Mouse (Mus musculus) MEL (cell line): ENCODE measurements around the gene Vdr. TPM values are rescaled to one million over a fixed set of nuclear protein-coding genes. Genes with fewer than 3 reads are reported as not detected.

Source experiments
- DNase-seq: peaks from one replicate; pipeline ENCODE4 v3.0.0; 2011; ENCODE audit warnings: low read depth, low spot score
- H3K27ac ChIP-seq: 2 replicates; pipeline ENCODE4 v1.5.1; 2012; ENCODE audit warnings: low read depth, mild to moderate bottlenecking, control low read depth, low read length, moderate library complexity; ENCODE audit not compliant: control insufficient read depth
- H3K27me3 ChIP-seq, 2 experiments: fragments of 150-350 bp in 1 of 2; sonication (generic) in 1 of 2; 2 replicates each; pipeline ENCODE4 v1.6.1; 2012; ENCODE audit warnings: low read length in 2 of 2, mild to moderate bottlenecking in 2 of 2, improper control_type of control experiment in 1 of 2, moderate library complexity in 1 of 2; ENCODE audit not compliant: insufficient read depth in 2 of 2, control insufficient read depth in 1 of 2
- H3K36me3 ChIP-seq, 2 experiments: 2 replicates each; pipeline ENCODE4 v1.6.1; 2012 to 2014; ENCODE audit warnings: low read length in 2 of 2, improper control_type of control experiment in 1 of 2, inconsistent platforms in 1 of 2, mild to moderate bottlenecking in 1 of 2; ENCODE audit not compliant: insufficient read depth in 2 of 2, control insufficient read depth in 1 of 2
- H3K4me1 ChIP-seq, 2 experiments: fragments of 150-350 bp in 1 of 2; sonication (generic) in 1 of 2; 2 replicates each; pipeline ENCODE4 v1.6.1; 2012; ENCODE audit warnings: low read length in 2 of 2, improper control_type of control experiment in 1 of 2, mild to moderate bottlenecking in 1 of 2; ENCODE audit not compliant: insufficient read depth in 2 of 2, control insufficient read depth in 1 of 2
- H3K4me3 ChIP-seq, 2 experiments: fragments of 150-350 bp in 1 of 2; sonication (generic) in 1 of 2; 2 replicates each; pipeline ENCODE4 v1.5.1; 2012; ENCODE audit warnings: low read depth in 2 of 2, low read length in 2 of 2, mild to moderate bottlenecking in 2 of 2, moderate library complexity in 2 of 2, control low read depth in 1 of 2, improper control_type of control experiment in 1 of 2; ENCODE audit not compliant: control insufficient read depth in 1 of 2, insufficient read depth in 1 of 2
- H3K79me2 ChIP-seq: 2 replicates; pipeline ENCODE4 v1.6.1; 2012; ENCODE audit warnings: mild to moderate bottlenecking, low read length, moderate library complexity; ENCODE audit not compliant: control insufficient read depth, poor library complexity, insufficient read depth
- H3K9ac ChIP-seq: 2 replicates; pipeline ENCODE4 v1.6.1; 2012; ENCODE audit warnings: low read depth, mild to moderate bottlenecking, control low read depth, low read length, moderate library complexity; ENCODE audit not compliant: control insufficient read depth, poor library complexity, severe bottlenecking
- H3K9me3 ChIP-seq: fragments of 150-350 bp; sonication (generic); replicated peaks from 2 replicates; pipeline ENCODE4 v1.6.1; 2012; ENCODE audit warnings: mild to moderate bottlenecking, low read length, improper control_type of control experiment, moderate library complexity; ENCODE audit not compliant: insufficient read depth
- CHD1 ChIP-seq: IDR thresholded peaks from 2 replicates; pipeline ENCODE4 v1.6.1; 2012; ENCODE audit warnings: low read depth, mild to moderate bottlenecking, inconsistent platforms, low read length, improper control_type of control experiment
- CHD2 ChIP-seq: IDR thresholded peaks from 2 replicates; pipeline ENCODE4 v1.6.1; 2011; ENCODE audit warnings: low read length, improper control_type of control experiment
- ETS1 ChIP-seq: IDR thresholded peaks from 2 replicates; pipeline ENCODE4 v1.6.1; 2012; ENCODE audit warnings: low read depth, mild to moderate bottlenecking, inconsistent platforms, low read length, improper control_type of control experiment, moderate library complexity
- HCFC1 ChIP-seq: IDR thresholded peaks from 2 replicates; pipeline ENCODE4 v1.6.1; 2012; ENCODE audit warnings: low read depth, mild to moderate bottlenecking, inconsistent platforms, low read length, improper control_type of control experiment, moderate library complexity
- MAFK ChIP-seq: IDR thresholded peaks from 2 replicates; pipeline ENCODE4 v1.6.1; 2011; ENCODE audit warnings: low read depth, mild to moderate bottlenecking, low read length, improper control_type of control experiment, borderline replicate concordance
- MAX ChIP-seq: IDR thresholded peaks from 2 replicates; pipeline ENCODE4 v1.6.1; 2011; ENCODE audit warnings: low read length, improper control_type of control experiment
- MEF2A ChIP-seq: IDR thresholded peaks from 2 replicates; pipeline ENCODE4 v1.6.1; 2014; ENCODE audit warnings: low read depth, mild to moderate bottlenecking, inconsistent platforms, low read length, improper control_type of control experiment; ENCODE audit not compliant: poor library complexity, insufficient replicate concordance, severe bottlenecking; ENCODE audit errors: extremely low read depth
- POLR2A ChIP-seq, 2 experiments: IDR thresholded peaks; 2 replicates each; pipeline ENCODE4 v1.6.1; 2011 to 2012; ENCODE audit warnings: low read length in 2 of 2, mild to moderate bottlenecking in 2 of 2, control low read depth in 1 of 2, improper control_type of control experiment in 1 of 2, low read depth in 1 of 2, moderate library complexity in 1 of 2; ENCODE audit not compliant: control insufficient read depth in 1 of 2, insufficient read depth in 1 of 2, poor library complexity in 1 of 2
- POLR2AphosphoS2 ChIP-seq: IDR thresholded peaks from 2 replicates; pipeline ENCODE4 v1.6.1; 2011; ENCODE audit warnings: low read length, improper control_type of control experiment
- POLR2AphosphoS5 ChIP-seq: IDR thresholded peaks from 2 replicates; pipeline ENCODE4 v1.6.1; 2012; ENCODE audit warnings: low read depth, borderline replicate concordance, mild to moderate bottlenecking, inconsistent platforms, low read length, moderate library complexity, mixed read lengths
- TAL1 ChIP-seq: IDR thresholded peaks from 2 replicates; pipeline ENCODE4 v1.6.1; 2012; ENCODE audit warnings: mild to moderate bottlenecking, inconsistent platforms, low read length, moderate library complexity, mixed read lengths
- TBP ChIP-seq: IDR thresholded peaks from 2 replicates; pipeline ENCODE4 v1.8.0; 2011; ENCODE audit warnings: low read depth, low read length, improper control_type of control experiment
- UBTF ChIP-seq: IDR thresholded peaks from 2 replicates; pipeline ENCODE4 v1.6.1; 2012; ENCODE audit warnings: low read depth, mild to moderate bottlenecking, inconsistent platforms, low read length, improper control_type of control experiment, moderate library complexity, borderline replicate concordance; ENCODE audit not compliant: insufficient read depth
- USF2 ChIP-seq, 2 experiments: IDR thresholded peaks; 2 replicates each; pipeline ENCODE4 v1.6.1; 2011 to 2012; ENCODE audit warnings: improper control_type of control experiment in 2 of 2, low read length in 2 of 2, borderline replicate concordance in 1 of 2, inconsistent platforms in 1 of 2, low read depth in 1 of 2, mild to moderate bottlenecking in 1 of 2; ENCODE audit not compliant: insufficient read depth in 1 of 2
- ZC3H11A ChIP-seq: IDR thresholded peaks from 2 replicates; pipeline ENCODE4 v1.6.1; 2012; ENCODE audit warnings: low read depth, mild to moderate bottlenecking, inconsistent platforms, low read length, improper control_type of control experiment
- polyA plus RNA-seq, 2 experiments: library from polyadenylated mRNA; stranded (reverse) in 1 of 2; unstranded in 1 of 2; fragments of >175 nt in 1 of 2; fragments of >200 nt in 1 of 2; gene quantifications; 2 replicates each; pipeline versions ENCODE4 v1.2.1 to v1.2.4; 2012; ENCODE audit warnings: low replicate concordance in 2 of 2, low read depth in 1 of 2; ENCODE audit not compliant: insufficient read length in 2 of 2, insufficient read depth in 1 of 2, missing spikeins in 1 of 2
- total RNA-seq: library from RNA; depleted of rRNA; stranded (reverse); fragments of 300-350 nt; gene quantifications from 2 replicates; pipeline ENCODE4 v1.2.3, GENCODE M21; 2012

Gene Vdr
- total and polyA plus RNA-seq, 3 experiments = 0.54 to 1.9 TPM; not detected in 1

DNA sequence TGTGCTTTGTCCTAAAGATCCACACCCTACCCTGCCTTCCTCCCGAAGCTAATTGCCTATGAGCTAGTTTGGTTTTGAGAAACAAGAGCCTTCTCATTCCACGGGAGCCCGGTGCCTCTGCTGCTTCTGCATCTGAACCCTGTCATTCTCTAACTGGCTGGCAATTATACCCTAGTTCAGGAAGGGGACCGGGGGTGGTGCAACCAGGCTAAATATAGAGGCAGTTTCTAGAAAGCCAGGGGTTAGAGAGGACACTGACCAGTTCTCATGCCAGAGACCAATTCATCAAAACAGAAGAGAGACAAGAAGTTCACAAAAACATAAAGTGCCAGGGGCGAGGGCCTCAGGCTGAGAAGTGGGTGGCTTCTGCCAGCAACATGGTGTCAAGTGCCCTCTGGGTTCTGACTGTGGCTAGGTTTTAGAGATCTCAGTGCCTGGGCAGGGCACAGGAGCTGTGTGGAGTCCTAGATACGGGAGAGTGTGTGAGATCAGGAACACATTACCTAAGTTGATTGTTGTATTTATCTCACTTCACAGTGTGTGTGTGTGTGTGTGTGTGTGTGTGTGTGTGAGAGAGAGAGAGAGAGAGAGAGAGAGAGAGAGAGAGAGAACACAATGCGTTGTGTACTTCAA lies 31.6 kb downstream of the Vdr start:
- H3K27me3 ChIP-seq = no peaks in the 10 kb centered on the region

DNA sequence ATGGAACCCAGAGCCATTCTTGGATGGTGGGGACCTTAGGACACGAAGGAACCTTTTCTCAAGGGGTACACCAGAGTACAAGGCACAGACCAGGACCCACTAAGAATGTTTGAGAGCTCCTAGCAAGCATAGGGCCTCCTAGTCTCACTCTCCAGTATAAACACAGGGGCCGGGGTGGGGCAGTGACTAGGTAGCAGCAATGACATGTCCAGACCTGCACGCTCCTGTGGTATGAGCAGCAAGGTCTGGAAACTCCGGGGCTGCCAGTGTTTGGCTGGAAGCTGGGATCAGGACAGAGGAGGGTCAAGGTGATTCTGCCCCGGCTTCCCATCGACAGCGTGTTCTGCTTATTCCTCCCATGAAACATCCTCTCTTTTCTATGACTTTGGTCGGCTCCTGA lies 34.6 kb downstream of the Vdr start:
- Histone ChIP-seq H3K27ac (no peak overlapping the region), H3K4me1 (no peaks in the 10 kb centered on the region), H3K79me2 (no peaks in the 10 kb centered on the region), H3K9ac (no peak overlapping the region), H3K9me3 (no peaks in the 10 kb centered on the region), H3K4me3 (no peak overlapping the region), H3K27me3 (no peaks in the 10 kb centered on the region), H3K36me3 (no peaks in the 10 kb centered on the region; a peak in 1 of 4 replicates)
- no peak for DNase-seq
- TF ChIP-seq MAX = no peak
- TF ChIP-seq POLR2A (IDR thresholded peaks at IDR 0.05; ENCODE audit: control insufficient read depth in 1 of 2, insufficient read depth in 1 of 2, low read depth in 1 of 2, low read length in 2 of 2, poor library complexity in 1 of 2) = peak in 1 of 2 experiments; percentile 23; a peak in 1 of 4 replicates
- no peak for TF ChIP-seq CHD2

More for the DNA sequence above, 31.6 kb downstream of the Vdr start:
- Histone ChIP-seq H3K9ac (no peak overlapping the region), H3K36me3 (no peaks in the 10 kb centered on the region; a peak in 1 of 4 replicates), H3K4me1 (no peaks in the 10 kb centered on the region), H3K79me2 (no peaks in the 10 kb centered on the region), H3K9me3 (no peaks in the 10 kb centered on the region), H3K4me3 (no peak overlapping the region)
- no peak for DNase-seq
- TF ChIP-seq ZC3H11A (no peak), POLR2A (IDR thresholded peaks at IDR 0.05; ENCODE audit: control insufficient read depth in 1 of 2, insufficient read depth in 1 of 2, low read depth in 1 of 2, low read length in 2 of 2, poor library complexity in 1 of 2) (no peak), TBP (no peak), UBTF (no peak), ETS1 (no peak), MAFK (no peak), TAL1 (no peak), MEF2A (no peak), CHD1 (no peak), HCFC1 (no peak), CHD2 (no peak), USF2 (IDR thresholded peaks at IDR 0.05; ENCODE audit: borderline replicate concordance in 1 of 2, insufficient read depth in 1 of 2, low read depth in 1 of 2, low read length in 2 of 2) (no peak), POLR2AphosphoS2 (no peak), POLR2AphosphoS5 (no peak)
- TF ChIP-seq, all 39 proteins: peak for 0
- no peak overlapping the region for H3K27ac ChIP-seq
